Mouse (Mus musculus): ENCODE data around the gene Gm20877.
"Not testable (repeated sequence)": the region's sequence is repeated elsewhere in the genome, so short reads cannot be mapped to it uniquely, and the experiment has no call there.

The Gm20877 gene

GRCm38 (mm10) chrY:17093573-17093972, at the start of gene Gm20877:
Gm20877 (plus strand) TSS chrY:17093873.
- not testable (repeated sequence) for DNase-seq
